Mouse (Mus musculus) midbrain, embryonic 15.5 days (tissue): ENCODE results near the gene Rims4. TPM values are rescaled to one million over a fixed set of nuclear protein-coding genes. Genes with fewer than 3 reads are reported as not detected.
A peak's percentile ranks its signal among the peaks of the same experiment; 100 is the strongest.

Source experiments
- ATAC-seq: fragments of 200-750 bp; cut with Nextera tagmentation; replicated peaks from 2 replicates; pipeline ENCODE4 v1.8.0; 2017; ENCODE audit warnings: moderate TSS enrichment
- H3K27ac ChIP-seq: fragments of 300-500 bp; sonication (generic); 2 replicates; pipeline ENCODE4 v1.5.1; 2015; ENCODE audit warnings: mild to moderate bottlenecking, inconsistent platforms
- H3K27me3 ChIP-seq: fragments of 300-500 bp; sonication (generic); replicated peaks from 2 replicates; pipeline ENCODE4 v1.6.1; 2015; ENCODE audit warnings: inconsistent platforms
- H3K36me3 ChIP-seq: fragments of 300-500 bp; sonication (generic); replicated peaks from 2 replicates; pipeline ENCODE4 v1.6.1; 2015; ENCODE audit warnings: inconsistent platforms
- H3K4me1 ChIP-seq: fragments of 300-500 bp; sonication (generic); 2 replicates; pipeline ENCODE4 v1.6.1; 2015; ENCODE audit warnings: inconsistent platforms
- H3K4me2 ChIP-seq: fragments of 300-500 bp; sonication (generic); 2 replicates; pipeline ENCODE4 v1.6.1; 2015; ENCODE audit warnings: inconsistent platforms, mild to moderate bottlenecking, moderate library complexity
- H3K4me3 ChIP-seq: fragments of 300-500 bp; sonication (generic); 2 replicates; pipeline ENCODE4 v1.5.1; 2015; ENCODE audit warnings: mild to moderate bottlenecking, inconsistent platforms
- H3K9ac ChIP-seq: fragments of 300-500 bp; sonication (generic); 2 replicates; pipeline ENCODE4 v1.6.1; 2015; ENCODE audit warnings: mild to moderate bottlenecking, inconsistent platforms
- H3K9me3 ChIP-seq: fragments of 300-500 bp; sonication (generic); 2 replicates; pipeline ENCODE4 v1.6.1; 2016; ENCODE audit warnings: inconsistent platforms
- WGBS: fragments of 180-500 bp; shearing (Covaris S2); methylation state at CpG from one replicate; pipeline ENCODE4 v1.1.7; 2015; ENCODE audit warnings: mixed read lengths; 5-methylcytosine and 5-hydroxymethylcytosine counted together
- polyA plus RNA-seq: library from polyadenylated mRNA; unstranded; fragments of >200 nt; fragmentation: Nextera tagmentation; extraction: Ambion mirVana; gene quantifications from 2 replicates; pipeline ENCODE4 v1.2.1, GENCODE M21; 2015

The Rims4 gene
- polyA plus RNA-seq, 1 experiment from 2014 or later: 21.1 TPM

DNA sequence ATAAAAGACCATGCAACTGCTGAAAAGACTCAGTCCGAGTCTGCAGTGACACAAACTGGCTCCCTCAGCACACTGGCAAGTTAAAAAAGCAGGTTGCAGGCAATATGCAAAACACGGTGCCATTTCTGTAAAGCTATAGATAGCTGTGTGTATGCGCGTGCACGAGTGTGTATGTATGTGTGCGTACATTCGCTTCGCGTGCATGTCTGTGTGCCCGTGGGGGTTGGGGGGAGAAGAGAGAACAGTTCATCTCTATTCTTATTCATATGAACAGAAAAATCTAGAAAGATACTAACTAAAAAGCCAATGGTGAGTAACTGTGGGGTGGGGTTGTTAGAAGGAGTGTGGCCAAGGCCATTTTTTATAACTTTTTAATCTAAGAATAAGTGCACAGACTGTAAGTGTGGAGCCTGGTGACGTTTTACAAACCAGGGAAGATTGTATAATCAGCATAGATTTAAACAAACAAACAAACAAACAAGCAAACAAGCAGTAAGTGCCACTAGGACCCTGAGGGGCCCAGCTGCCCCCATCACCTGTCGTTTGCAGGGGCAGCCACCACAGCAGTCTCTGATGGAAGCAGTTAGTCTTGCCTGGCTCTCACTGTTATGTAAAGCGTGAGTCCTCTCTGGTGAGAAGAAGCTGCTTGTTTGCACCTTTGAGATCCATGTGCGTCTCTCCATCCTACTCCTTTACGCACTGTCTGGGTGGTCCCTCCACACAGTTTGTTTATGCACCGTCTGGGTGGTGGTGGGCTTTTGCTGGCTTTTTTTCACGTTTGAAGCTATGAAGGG is 35.4 kb downstream of the Rims4 start:
- WGBS: 70% methylated on average over 17 of the region's 17 CpGs
- Histone ChIP-seq H3K4me1 (no peaks in the 10 kb centered on the region), H3K36me3 (no peaks in the 10 kb centered on the region), H3K4me3 (no peak overlapping the region), H3K9ac (no peak overlapping the region), H3K9me3 (no peaks in the 10 kb centered on the region), H3K4me2 (no peak overlapping the region), H3K27me3 (no peaks in the 10 kb centered on the region), H3K27ac (no peak overlapping the region)
- ATAC-seq: no peak

DNA sequence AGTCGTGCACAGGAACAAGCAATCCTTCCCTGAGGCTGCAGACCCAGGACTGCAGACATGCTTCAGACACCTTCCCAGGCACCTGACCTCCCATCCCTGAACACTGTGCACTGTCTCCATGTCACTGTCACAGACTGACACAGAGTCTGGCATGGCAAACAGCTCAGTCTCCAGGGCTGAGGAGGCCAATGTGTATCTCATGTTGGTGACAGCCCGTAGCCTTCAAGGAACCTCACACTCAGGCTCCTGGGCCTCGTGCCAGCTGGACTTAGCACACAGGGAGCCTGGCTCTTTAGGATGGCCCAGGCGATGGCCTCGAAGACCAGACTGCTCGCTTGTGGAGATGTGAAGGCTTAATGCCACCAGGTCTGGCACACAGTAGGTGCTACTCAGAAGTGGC is 37.6 kb downstream of the Rims4 start:
- Histone ChIP-seq H3K9ac (no peak overlapping the region), H3K27me3 (no peaks in the 10 kb centered on the region), H3K4me3 (no peak overlapping the region), H3K4me1 (peaks cover 13% of the 10 kb centered on the region), H3K27ac (no peak overlapping the region), H3K9me3 (no peaks in the 10 kb centered on the region), H3K4me2 (no peak overlapping the region), H3K36me3 (no peaks in the 10 kb centered on the region)
- ATAC-seq: no peak
- WGBS: 87% methylated on average over 6 of the region's 6 CpGs

DNA sequence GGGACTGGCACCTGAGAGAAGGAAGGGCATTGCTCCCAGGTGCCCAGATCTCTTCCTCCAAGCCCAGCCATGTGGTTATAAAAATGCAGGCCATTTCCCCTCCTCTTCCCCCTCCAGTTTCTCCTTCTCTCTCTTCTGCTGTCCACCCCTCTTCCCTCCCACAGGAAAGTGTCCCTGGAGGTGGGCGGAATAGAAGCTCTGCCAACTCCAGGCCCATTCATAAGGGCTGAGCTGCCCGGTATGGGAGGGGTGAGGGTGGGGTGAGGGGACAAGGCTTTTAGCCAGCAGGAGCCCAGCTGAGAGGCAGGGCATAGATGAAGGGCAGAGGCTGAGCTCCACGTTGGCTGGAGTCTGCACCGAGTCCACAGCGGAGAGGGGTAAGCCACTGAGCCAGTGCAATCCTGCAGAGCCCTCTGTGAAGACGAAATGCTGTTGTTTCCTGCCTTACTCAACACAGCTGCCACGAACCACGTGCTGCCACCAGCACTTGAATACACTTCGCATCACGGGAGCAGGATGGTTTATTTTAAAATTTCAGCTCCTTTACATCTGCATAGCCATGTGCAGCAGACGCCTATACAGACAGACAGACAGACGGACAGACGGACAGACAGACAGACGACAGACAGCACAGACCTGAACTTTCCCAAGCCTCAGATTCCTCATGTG is 41.5 kb downstream of the Rims4 start:
- Histone ChIP-seq H3K36me3 (no peaks in the 10 kb centered on the region), H3K9me3 (no peaks in the 10 kb centered on the region), H3K9ac (no peak overlapping the region), H3K4me1 (peaks cover 30% of the 10 kb centered on the region), H3K4me2 (no peak overlapping the region), H3K4me3 (no peak overlapping the region), H3K27ac (0 out of 2 replicates have a peak overlapping the region, but pooled peaks have one; percentile 7), H3K27me3 (no peaks in the 10 kb centered on the region)
- no peak for ATAC-seq
- 64% methylated on average over 14 of the region's 14 CpGs for WGBS

DNA sequence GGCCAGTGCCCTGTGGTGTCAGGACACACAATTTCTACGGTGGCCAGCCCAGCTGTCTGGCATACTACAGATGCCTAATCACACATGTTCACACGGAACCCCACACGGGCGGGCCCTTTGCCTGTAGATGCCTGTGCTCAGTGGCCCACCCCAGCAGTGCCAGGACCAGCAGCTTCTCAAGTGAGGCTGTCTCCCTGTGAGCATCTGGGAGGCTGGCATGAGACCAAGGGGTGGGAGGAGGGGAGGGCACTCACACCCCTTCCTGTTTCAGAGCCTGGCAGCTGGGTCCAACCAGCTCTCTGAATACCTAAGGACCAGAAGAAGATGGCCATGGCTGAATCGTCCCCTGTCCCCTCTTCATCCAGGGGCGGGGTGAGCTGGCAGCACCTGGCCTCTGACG is 43.0 kb downstream of the Rims4 start:
- Histone ChIP-seq H3K36me3 (no peaks in the 10 kb centered on the region), H3K4me1 (peaks cover 30% of the 10 kb centered on the region), H3K9ac (no peak overlapping the region), H3K4me2 (no peak overlapping the region), H3K27ac (peak overlapping the region; percentile 42; the same call in 1 of the 2 replicates), H3K27me3 (no peaks in the 10 kb centered on the region), H3K9me3 (no peaks in the 10 kb centered on the region), H3K4me3 (no peak overlapping the region)
- peak; percentile 59 for ATAC-seq
- 51% methylated on average over 7 of the region's 7 CpGs for WGBS

DNA sequence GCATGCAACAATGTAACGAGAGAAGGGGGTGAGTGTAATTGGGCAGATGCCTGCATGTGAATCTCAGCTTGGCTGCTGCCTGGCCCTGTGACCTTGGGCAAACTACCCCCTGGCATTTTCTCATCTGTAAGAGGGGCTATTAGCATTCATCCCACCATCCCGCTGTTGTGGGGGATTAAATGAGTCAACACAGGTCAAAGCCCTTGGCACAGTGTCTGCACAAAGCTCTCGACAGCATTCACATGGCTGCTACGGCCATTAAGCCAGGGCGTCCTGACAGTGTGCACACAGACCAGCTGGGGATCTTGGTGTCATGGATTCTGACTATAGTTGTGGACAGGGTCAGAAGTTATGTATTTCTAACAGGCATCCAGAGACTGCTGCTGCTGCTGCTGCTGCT is 43.6 kb downstream of the Rims4 start:
- Histone ChIP-seq H3K4me2 (no peak overlapping the region), H3K9me3 (no peaks in the 10 kb centered on the region), H3K27ac (peak overlapping the region; percentile 42), H3K27me3 (no peaks in the 10 kb centered on the region), H3K4me1 (peaks cover 30% of the 10 kb centered on the region), H3K9ac (no peak overlapping the region), H3K4me3 (no peak overlapping the region), H3K36me3 (no peaks in the 10 kb centered on the region)
- 10% methylated on average over 5 of the region's 5 CpGs for WGBS
- peak; percentile 61; the same call in 1 of the 2 replicates for ATAC-seq

DNA sequence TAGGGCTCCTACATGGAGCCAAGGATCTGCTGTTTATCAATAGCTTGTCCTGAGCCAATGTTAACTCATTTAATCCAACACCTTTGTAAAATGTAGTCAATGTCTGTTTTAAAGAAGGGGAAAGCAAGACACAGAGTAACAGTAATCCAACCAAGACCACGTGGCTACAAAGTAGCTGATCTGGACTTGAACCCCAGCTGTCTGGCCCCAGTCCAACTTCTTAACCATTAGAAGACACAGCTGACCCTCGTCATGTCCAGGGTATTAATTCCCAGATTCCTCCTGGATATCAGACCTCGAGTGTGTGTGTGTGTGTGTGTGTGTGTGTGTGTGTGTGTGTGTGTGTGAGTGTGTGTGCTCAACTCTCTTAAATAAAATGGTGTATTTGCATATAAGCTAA is 46.6 kb downstream of the Rims4 start:
- ATAC-seq: no peak
- Histone ChIP-seq H3K36me3 (no peaks in the 10 kb centered on the region), H3K4me3 (no peak overlapping the region), H3K27ac (no peak overlapping the region), H3K9me3 (no peaks in the 10 kb centered on the region), H3K4me1 (peaks cover 27% of the 10 kb centered on the region), H3K9ac (no peak overlapping the region), H3K4me2 (no peak overlapping the region), H3K27me3 (no peaks in the 10 kb centered on the region)
- 56% methylated on average over 3 of the region's 3 CpGs for WGBS

DNA sequence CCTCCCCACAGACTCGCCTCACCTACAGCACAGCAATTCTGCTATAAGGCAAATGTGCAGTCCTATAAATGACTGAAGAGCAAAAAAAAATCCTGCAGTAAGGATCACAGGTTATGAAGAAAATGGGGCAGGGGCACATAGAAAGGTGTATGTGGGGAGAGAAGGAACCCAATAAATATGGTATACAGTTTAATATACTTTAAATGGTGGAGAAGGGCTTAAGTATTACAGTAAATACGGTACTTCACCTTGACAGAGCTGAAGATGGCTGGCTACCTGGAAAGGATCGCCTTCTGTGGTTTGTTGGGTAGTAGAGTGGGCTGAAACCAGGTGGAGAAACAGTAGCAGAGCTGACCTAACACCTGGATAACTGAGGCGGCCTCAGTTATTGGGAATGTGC is 47.2 kb downstream of the Rims4 start:
- WGBS: 92% methylated on average over 4 of the region's 4 CpGs
- Histone ChIP-seq H3K4me3 (no peak overlapping the region), H3K27me3 (no peaks in the 10 kb centered on the region), H3K36me3 (no peaks in the 10 kb centered on the region), H3K4me2 (no peak overlapping the region), H3K9ac (no peak overlapping the region), H3K4me1 (peaks cover 21% of the 10 kb centered on the region), H3K27ac (no peak overlapping the region), H3K9me3 (no peaks in the 10 kb centered on the region)
- no peak for ATAC-seq

DNA sequence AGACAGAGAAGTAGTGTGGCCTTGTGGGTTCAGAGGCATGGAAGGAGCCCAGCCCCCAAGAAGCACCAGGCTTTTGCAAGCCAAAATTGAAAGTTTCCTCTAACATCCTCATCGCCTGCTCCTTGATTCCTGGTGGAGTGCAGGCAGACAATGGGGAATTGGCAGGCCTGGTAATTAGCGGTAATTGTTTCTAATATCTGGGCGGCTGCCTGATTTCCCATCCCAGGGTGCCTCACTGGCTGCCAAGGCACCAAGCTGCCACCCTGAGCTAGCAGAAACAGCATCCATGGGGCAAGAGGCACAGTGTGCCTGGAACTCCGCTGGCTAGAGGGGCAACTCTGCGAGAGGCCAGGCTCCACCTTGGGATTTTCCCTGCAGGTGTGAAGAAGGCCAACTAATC is 48.7 kb downstream of the Rims4 start:
- ATAC-seq: no peak
- no peak overlapping the region for H3K4me3 ChIP-seq
- WGBS: 66% methylated on average over 5 of the region's 5 CpGs

DNA sequence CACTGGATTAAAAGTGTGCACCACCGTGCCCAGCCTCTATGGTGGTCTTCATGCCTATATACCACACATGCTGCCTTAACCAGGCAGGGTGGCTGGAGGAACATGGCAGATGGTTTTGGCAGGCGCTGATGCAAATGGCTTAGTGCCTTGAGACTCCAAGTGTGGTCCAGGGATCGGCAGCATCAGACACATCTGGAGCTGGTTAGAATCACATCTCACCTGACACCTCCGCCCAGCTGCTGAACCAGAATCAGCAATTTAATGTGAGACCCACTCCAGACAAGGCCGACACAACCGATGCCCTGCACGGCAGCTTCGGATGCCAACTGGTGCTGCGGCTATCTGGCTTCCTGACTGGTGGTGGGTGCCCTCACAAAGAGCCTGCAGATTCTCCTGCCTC is 52.4 kb downstream of the Rims4 start:
- WGBS: 92% methylated on average over 9 of the region's 9 CpGs
- H3K4me2 ChIP-seq: no peak overlapping the region
- no peaks in the 10 kb centered on the region for H3K4me1 ChIP-seq
- no peak overlapping the region for H3K4me3 ChIP-seq
- H3K27ac ChIP-seq: no peak overlapping the region
- ATAC-seq: no peak
- no peaks in the 10 kb centered on the region for H3K27me3 ChIP-seq
- no peaks in the 10 kb centered on the region for H3K36me3 ChIP-seq
- H3K9ac ChIP-seq: no peak overlapping the region
- no peaks in the 10 kb centered on the region for H3K9me3 ChIP-seq

More for the DNA sequence above, 48.7 kb downstream of the Rims4 start:
- Histone ChIP-seq H3K4me1 (peaks cover 6% of the 10 kb centered on the region), H3K9ac (no peak overlapping the region), H3K9me3 (no peaks in the 10 kb centered on the region), H3K27me3 (no peaks in the 10 kb centered on the region), H3K27ac (no peak overlapping the region), H3K4me2 (no peak overlapping the region), H3K36me3 (no peaks in the 10 kb centered on the region)

DNA sequence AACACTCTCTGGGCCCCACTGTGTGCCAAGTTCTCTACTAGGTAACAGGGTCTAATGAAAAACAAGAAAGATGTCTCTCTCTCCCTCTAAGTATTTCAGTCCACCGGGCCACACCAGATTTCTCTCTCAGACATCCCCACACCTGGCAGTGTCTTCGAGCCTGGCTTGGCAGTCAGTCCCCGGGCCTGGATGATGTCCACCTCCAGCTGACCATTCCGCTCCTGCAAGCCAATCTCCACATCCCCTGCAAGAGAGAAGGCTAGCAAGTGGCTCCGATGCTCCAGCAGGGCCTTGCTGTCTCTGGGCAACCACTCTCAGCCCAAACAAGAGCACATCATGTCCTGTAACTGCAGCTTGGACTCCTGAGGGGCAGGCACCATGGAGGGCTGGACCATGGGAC is 53.2 kb downstream of the Rims4 start:
- no peaks in the 10 kb centered on the region for H3K4me1 ChIP-seq
- no peak overlapping the region for H3K9ac ChIP-seq
- no peak for ATAC-seq
- H3K4me3 ChIP-seq: no peak overlapping the region
- no peak overlapping the region for H3K27ac ChIP-seq
- H3K9me3 ChIP-seq: no peaks in the 10 kb centered on the region
- H3K27me3 ChIP-seq: no peaks in the 10 kb centered on the region
- H3K36me3 ChIP-seq: no peaks in the 10 kb centered on the region
- 91% methylated on average over 5 of the region's 5 CpGs for WGBS
- H3K4me2 ChIP-seq: no peak overlapping the region

DNA sequence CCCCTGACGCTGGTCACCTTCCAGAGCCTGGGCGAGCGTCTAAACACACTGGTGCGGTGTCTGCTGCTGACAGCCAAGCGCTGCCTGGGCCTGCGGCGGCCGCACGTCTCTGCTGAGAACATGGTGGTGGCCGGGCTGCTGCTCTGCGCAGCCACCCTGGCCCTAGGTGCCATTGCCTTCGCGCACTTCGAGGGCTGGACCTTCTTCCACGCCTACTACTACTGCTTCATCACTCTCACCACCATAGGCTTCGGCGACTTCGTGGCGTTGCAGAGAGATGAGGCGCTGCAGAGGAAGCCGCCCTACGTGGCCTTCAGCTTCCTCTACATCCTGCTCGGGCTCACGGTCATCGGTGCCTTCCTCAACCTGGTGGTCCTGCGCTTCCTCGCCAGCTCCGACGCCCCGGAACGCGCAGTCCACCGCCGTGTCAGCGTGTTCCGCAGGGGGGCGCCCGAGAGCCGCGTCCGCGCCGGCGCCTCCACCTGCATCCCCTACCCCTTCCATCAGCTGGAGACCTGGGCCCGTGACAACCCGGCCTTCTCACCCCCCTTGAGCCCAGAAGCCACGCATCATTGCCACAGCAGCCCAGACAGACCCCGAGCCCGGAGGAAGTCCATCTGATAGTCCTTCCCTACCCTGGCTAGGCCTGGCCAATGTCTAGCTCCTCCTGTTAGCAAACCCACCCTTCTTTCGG is 60.1 kb downstream of the Rims4 start:
- no peaks in the 10 kb centered on the region for H3K36me3 ChIP-seq
- peak overlapping the region; percentile 19 for H3K4me3 ChIP-seq
- WGBS: 16% methylated on average over 50 of the region's 50 CpGs
- no peak overlapping the region for H3K27ac ChIP-seq
- no peak overlapping the region for H3K9ac ChIP-seq
- H3K4me1 ChIP-seq: peaks cover 13% of the 10 kb centered on the region; the same call in 1 of the 2 replicates
- peak overlapping the region; percentile 42 for H3K4me2 ChIP-seq
- H3K9me3 ChIP-seq: no peaks in the 10 kb centered on the region
- H3K27me3 ChIP-seq: peaks cover 50% of the 10 kb centered on the region
- peak; percentile 81 for ATAC-seq

DNA sequence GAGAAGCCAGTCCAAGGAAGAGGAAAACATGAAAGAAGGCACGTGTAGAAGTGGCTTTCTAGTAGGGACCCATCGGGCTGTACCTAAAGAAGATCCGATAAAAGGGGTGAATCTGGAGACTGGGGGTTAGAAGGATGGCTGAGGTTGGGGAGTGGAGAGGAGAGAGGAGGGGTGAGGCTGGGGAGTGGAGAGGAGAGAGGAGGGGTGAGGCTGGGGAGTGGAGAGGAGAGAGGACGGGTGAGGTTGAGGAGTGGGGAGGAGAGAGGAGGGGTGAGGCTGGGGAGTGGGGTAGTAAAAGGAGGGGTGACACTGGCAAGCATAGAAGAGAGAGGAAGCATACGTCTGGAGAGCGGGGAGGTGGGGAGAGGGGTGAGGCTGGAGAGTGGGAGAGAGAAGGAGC is 61.2 kb downstream of the Rims4 start:
- no peak overlapping the region for H3K9ac ChIP-seq
- peaks cover 13% of the 10 kb centered on the region; the same call in 1 of the 2 replicates for H3K4me1 ChIP-seq
- ATAC-seq: no peak
- H3K4me2 ChIP-seq: no peak overlapping the region
- H3K36me3 ChIP-seq: no peaks in the 10 kb centered on the region
- H3K9me3 ChIP-seq: no peaks in the 10 kb centered on the region
- 71% methylated on average over 6 of the region's 6 CpGs for WGBS
- H3K27me3 ChIP-seq: peaks cover 59% of the 10 kb centered on the region
- H3K4me3 ChIP-seq: no peak overlapping the region
- H3K27ac ChIP-seq: no peak overlapping the region
